9 mouse cellular contexts compared by ENCODE assay signal in genomic region chr11:101056885-101057284, GRCm38 (mm10). TPM values are rescaled to one million over a fixed set of nuclear protein-coding genes. Genes with fewer than 3 reads are reported as not detected.
DNase-seq lines count a peak whose midpoint lies in the region; ATAC-seq and TF ChIP-seq lines count a peak whose summit lies in the region.
"Had no signal": no experiment of that assay in that cellular context is flagged by ENCODE, and none has a peak within 500 bp of the region (broad histone marks: within the 10 kb centered on the region; RNA-seq: fewer than 3 reads in every experiment).

No protein-coding gene starts in this region.

- peak; percentile 83 for DNase-seq in ovary, adult 18-20 months (ENCODE audit: low spot score)
- no peak for DNase-seq in ovary, postnatal 10 days (ENCODE audit: low spot score)
- peak; percentile 73 to 76 for DNase-seq in urinary bladder, postnatal 4 days (ENCODE audit: low spot score in 2 of 2)
- DNase-seq in thymus, postnatal 4 days: no peak
- no peak for DNase-seq in left cerebral cortex, postnatal 4 days
- no peak for DNase-seq in cerebellum, adult 2 months

- peak overlapping the region; percentile 84 for H3K27ac ChIP-seq in heart, embryonic 11.5 days (ENCODE audit: low read depth, low read length)
- H3K27ac ChIP-seq in liver, embryonic 15.5 days (replicated peaks): peak overlapping the region; percentile 39
- H3K27ac ChIP-seq in cerebellum, adult 2 months (ENCODE audit: insufficient read depth, low read length): no peak overlapping the region; the same call in 1 of the 2 replicates
- H3K27ac ChIP-seq: neural tube, embryonic 13.5 days had no signal

- ATAC-seq in heart, embryonic 11.5 days (replicated peaks; ENCODE audit: insufficient number of reproducible peaks, low FRiP score, low TSS enrichment): no peak; the same call in 1 of the 2 replicates
- no peak for ATAC-seq in liver, embryonic 15.5 days (ENCODE audit: insufficient read depth)

- H3K27me3 ChIP-seq in heart, embryonic 11.5 days (ENCODE audit: control insufficient read depth, insufficient read depth, low read length): no peaks in the 10 kb centered on the region
- H3K27me3 ChIP-seq in liver, embryonic 15.5 days: no peaks in the 10 kb centered on the region
- no peaks in the 10 kb centered on the region for H3K27me3 ChIP-seq in cerebellum, adult 2 months (ENCODE audit: control insufficient read depth, insufficient read depth, low read length)
- H3K27me3 ChIP-seq: neural tube, embryonic 13.5 days had no signal

- H3K4me3 ChIP-seq in heart, embryonic 11.5 days (ENCODE audit: low read depth, low read length): no peak overlapping the region
- no peak overlapping the region for H3K4me3 ChIP-seq in liver, embryonic 15.5 days (replicated peaks)
- no peak overlapping the region for H3K4me3 ChIP-seq in cerebellum, adult 2 months (replicated peaks; ENCODE audit: insufficient read depth, low read depth, low read length)
- H3K4me3 ChIP-seq: neural tube, embryonic 13.5 days had no signal

- 23% methylated on average over 8 of the region's 8 CpGs for WGBS in heart, embryonic 11.5 days (ENCODE audit: insufficient replicate concordance)
- 73% methylated on average over 8 of the region's 8 CpGs for WGBS in liver, embryonic 15.5 days (ENCODE audit: insufficient replicate concordance)
- 32% methylated on average over 8 of the region's 8 CpGs for WGBS in cerebellum, adult 2 months

- H3K36me3 ChIP-seq in heart, embryonic 11.5 days (ENCODE audit: control insufficient read depth, insufficient read depth, low read length): peaks cover 17% of the 10 kb centered on the region
- peaks cover 99% of the 10 kb centered on the region for H3K36me3 ChIP-seq in liver, embryonic 15.5 days (replicated peaks)

- no peaks in the 10 kb centered on the region for H3K9me3 ChIP-seq in heart, embryonic 11.5 days (replicated peaks; ENCODE audit: control insufficient read depth, low read length)
- no peaks in the 10 kb centered on the region for H3K9me3 ChIP-seq in liver, embryonic 15.5 days (replicated peaks)
- H3K9me3 ChIP-seq: neural tube, embryonic 13.5 days had no signal

- TF ChIP-seq POLR2A in cerebellum, adult 2 months (IDR thresholded peaks at IDR 0.05; ENCODE audit: borderline replicate concordance, insufficient read depth, low read length): no peak

- peak overlapping the region; percentile 31 for H3K4me2 ChIP-seq in heart, embryonic 11.5 days
- no peak overlapping the region for H3K4me2 ChIP-seq in liver, embryonic 15.5 days
- H3K4me2 ChIP-seq: neural tube, embryonic 13.5 days had no signal

- H3K9ac ChIP-seq in heart, embryonic 11.5 days (ENCODE audit: low read depth, low read length): peak overlapping the region; percentile 40
- no peak overlapping the region; the same call in 1 of the 2 replicates for H3K9ac ChIP-seq in liver, embryonic 15.5 days
- H3K9ac ChIP-seq: neural tube, embryonic 13.5 days had no signal

- intact Hi-C loops in left cerebral cortex, postnatal 4 days (cut with DNase I): no loop called here

- TF ChIP-seq CTCF in cerebellum, adult 2 months (IDR thresholded peaks at IDR 0.05; ENCODE audit: borderline replicate concordance, insufficient read depth, low read depth, low read length): no peak

- H3K4me1 ChIP-seq in heart, embryonic 11.5 days (ENCODE audit: control insufficient read depth, insufficient read depth, low read length): peaks cover 60% of the 10 kb centered on the region
- peaks cover 64% of the 10 kb centered on the region for H3K4me1 ChIP-seq in liver, embryonic 15.5 days (replicated peaks)
- peaks cover 16% of the 10 kb centered on the region for H3K4me1 ChIP-seq in cerebellum, adult 2 months (ENCODE audit: control insufficient read depth, insufficient read depth, low read length)

RNA-seq across cellular contexts. Expression of gene Naglu, which starts 12.9 kb away (rescaled TPM):
- polyA plus RNA-seq in heart, embryonic 11.5 days (2014; fragmentation: Nextera tagmentation; extraction: Ambion mirVana): 9.6 and 13.1 TPM in 2 replicates
- 7.1 and 7.5 TPM in 2 replicates for polyA plus RNA-seq in liver, embryonic 15.5 days (2015; fragmentation: Nextera tagmentation; extraction: Ambion mirVana)
- 1 to 10 TPM; 8.3 to 9.6 TPM for total RNA-seq in left cerebral cortex, postnatal 4 days (2021)
- 12.7 and 15.8 TPM in 2 replicates for polyA plus RNA-seq in cerebellum, adult 2 months (2012; rRNA removed)

RNA-seq across cellular contexts. Expression of gene Hsd17b1, which starts 21.3 kb away (rescaled TPM):
- polyA plus RNA-seq in heart, embryonic 11.5 days (2014; fragmentation: Nextera tagmentation; extraction: Ambion mirVana): 0.11 TPM in 1 of 2 replicates, not detected in the other
- polyA plus RNA-seq in liver, embryonic 15.5 days (2015; fragmentation: Nextera tagmentation; extraction: Ambion mirVana): 0.29 and 0.39 TPM in 2 replicates
- total RNA-seq in left cerebral cortex, postnatal 4 days (2021): under 1 TPM; 0.52 to 0.76 TPM
- polyA plus RNA-seq in cerebellum, adult 2 months (2012; rRNA removed): 0.84 and 0.93 TPM in 2 replicates

RNA-seq across cellular contexts. Expression of gene Coasy, which starts 25.5 kb away (rescaled TPM):
- 29.6 and 34.3 TPM in 2 replicates for polyA plus RNA-seq in heart, embryonic 11.5 days (2014; fragmentation: Nextera tagmentation; extraction: Ambion mirVana)
- polyA plus RNA-seq in liver, embryonic 15.5 days (2015; fragmentation: Nextera tagmentation; extraction: Ambion mirVana): 18.9 and 22.9 TPM in 2 replicates
- 10 to 100 TPM; 28.3 to 32.0 TPM for total RNA-seq in left cerebral cortex, postnatal 4 days (2021)
- 34.1 and 36.7 TPM in 2 replicates for polyA plus RNA-seq in cerebellum, adult 2 months (2012; rRNA removed)

RNA-seq across cellular contexts. Expression of gene Mlx, which starts 30.2 kb away (rescaled TPM):
- 34.5 and 36.0 TPM in 2 replicates for polyA plus RNA-seq in heart, embryonic 11.5 days (2014; fragmentation: Nextera tagmentation; extraction: Ambion mirVana)
- 24.2 and 26.7 TPM in 2 replicates for polyA plus RNA-seq in liver, embryonic 15.5 days (2015; fragmentation: Nextera tagmentation; extraction: Ambion mirVana)
- total RNA-seq in left cerebral cortex, postnatal 4 days (2021): 10 to 100 TPM; 39.0 to 47.3 TPM
- 54.9 and 55.8 TPM in 2 replicates for polyA plus RNA-seq in cerebellum, adult 2 months (2012; rRNA removed)

RNA-seq across cellular contexts. Expression of gene Psmc3ip, which starts 38.4 kb away (rescaled TPM):
- polyA plus RNA-seq in heart, embryonic 11.5 days (2014; fragmentation: Nextera tagmentation; extraction: Ambion mirVana): 23.1 and 27.5 TPM in 2 replicates
- polyA plus RNA-seq in liver, embryonic 15.5 days (2015; fragmentation: Nextera tagmentation; extraction: Ambion mirVana): 15.2 and 15.4 TPM in 2 replicates
- 1 to 10 TPM; 7.7 to 9.1 TPM for total RNA-seq in left cerebral cortex, postnatal 4 days (2021)
- polyA plus RNA-seq in cerebellum, adult 2 months (2012; rRNA removed): 4.7 and 5.3 TPM in 2 replicates

Comparison
In these comparisons a context has a peak if more than half of its experiments do, and no peak if none do; other contexts are left out.
1. DNase-seq: peak in ovary, adult 18-20 months (single experiment) and urinary bladder, postnatal 4 days (2 of 2); none in ovary, postnatal 10 days (single experiment), thymus, postnatal 4 days (single experiment), left cerebral cortex, postnatal 4 days (single experiment) and cerebellum, adult 2 months (0 of 2).